Mouse (Mus musculus) spleen, adult 2 months (tissue): ENCODE data around the gene Esrra. TPM values are rescaled to one million over a fixed set of nuclear protein-coding genes. Genes with fewer than 3 reads are reported as not detected.

Source experiments
- DNase-seq, 2 experiments: peaks; one replicate each; pipeline versions ENCODE4 v3.0.0 to v3.0.0-alpha.2; 2012 to 2021; ENCODE audit warnings: low spot score in 2 of 2, low read depth in 1 of 2
- H3K27ac ChIP-seq: fragments of 200-500 bp; 2 replicates; pipeline ENCODE4 v1.5.1; 2012; ENCODE audit warnings: low read length, inconsistent platforms; ENCODE audit not compliant: insufficient read depth
- H3K27me3 ChIP-seq: fragments of 200-500 bp; 2 replicates; pipeline ENCODE4 v1.6.1; 2012; ENCODE audit warnings: mild to moderate bottlenecking, moderate library complexity, low read length, inconsistent platforms; ENCODE audit not compliant: control insufficient read depth, insufficient read depth
- H3K36me3 ChIP-seq: fragments of 200-500 bp; 2 replicates; pipeline ENCODE4 v1.6.1; 2012; ENCODE audit warnings: mild to moderate bottlenecking, low read length, inconsistent platforms; ENCODE audit not compliant: control insufficient read depth, insufficient read depth
- H3K4me1 ChIP-seq: fragments of 200-500 bp; 2 replicates; pipeline ENCODE4 v1.6.1; 2011; ENCODE audit warnings: inconsistent platforms; ENCODE audit not compliant: control insufficient read depth, insufficient read depth, insufficient read length
- H3K4me3 ChIP-seq: fragments of 200-500 bp; 2 replicates; pipeline ENCODE4 v1.5.1; 2011; ENCODE audit warnings: mild to moderate bottlenecking, inconsistent platforms; ENCODE audit not compliant: insufficient read depth, insufficient read length; ENCODE audit errors: extremely low read depth
- CTCF ChIP-seq: fragments of 200-500 bp; IDR thresholded peaks from 2 replicates; pipeline ENCODE4 v1.5.1; 2011; ENCODE audit warnings: mild to moderate bottlenecking, inconsistent platforms; ENCODE audit not compliant: insufficient read depth, insufficient read length, insufficient replicate concordance; ENCODE audit errors: extremely low read depth
- POLR2A ChIP-seq: fragments of 200-500 bp; IDR thresholded peaks from 2 replicates; pipeline ENCODE4 v1.6.1; 2011; ENCODE audit warnings: low read depth, low read length, inconsistent platforms
- WGBS: fragments of 180-500 bp; shearing (Covaris S2); methylation state at CpG from one replicate; pipeline ENCODE4 v1.1.7; 2018; 5-methylcytosine and 5-hydroxymethylcytosine counted together
- polyA plus RNA-seq: library from polyadenylated mRNA; depleted of rRNA; stranded (reverse); fragments of >200 nt; gene quantifications from 2 replicates; pipeline ENCODE4 v1.2.3, GENCODE M21; 2012; rRNA removed

Esrra gene
- polyA plus RNA-seq: 48.4 and 53.7 TPM in 2 replicates

DNA sequence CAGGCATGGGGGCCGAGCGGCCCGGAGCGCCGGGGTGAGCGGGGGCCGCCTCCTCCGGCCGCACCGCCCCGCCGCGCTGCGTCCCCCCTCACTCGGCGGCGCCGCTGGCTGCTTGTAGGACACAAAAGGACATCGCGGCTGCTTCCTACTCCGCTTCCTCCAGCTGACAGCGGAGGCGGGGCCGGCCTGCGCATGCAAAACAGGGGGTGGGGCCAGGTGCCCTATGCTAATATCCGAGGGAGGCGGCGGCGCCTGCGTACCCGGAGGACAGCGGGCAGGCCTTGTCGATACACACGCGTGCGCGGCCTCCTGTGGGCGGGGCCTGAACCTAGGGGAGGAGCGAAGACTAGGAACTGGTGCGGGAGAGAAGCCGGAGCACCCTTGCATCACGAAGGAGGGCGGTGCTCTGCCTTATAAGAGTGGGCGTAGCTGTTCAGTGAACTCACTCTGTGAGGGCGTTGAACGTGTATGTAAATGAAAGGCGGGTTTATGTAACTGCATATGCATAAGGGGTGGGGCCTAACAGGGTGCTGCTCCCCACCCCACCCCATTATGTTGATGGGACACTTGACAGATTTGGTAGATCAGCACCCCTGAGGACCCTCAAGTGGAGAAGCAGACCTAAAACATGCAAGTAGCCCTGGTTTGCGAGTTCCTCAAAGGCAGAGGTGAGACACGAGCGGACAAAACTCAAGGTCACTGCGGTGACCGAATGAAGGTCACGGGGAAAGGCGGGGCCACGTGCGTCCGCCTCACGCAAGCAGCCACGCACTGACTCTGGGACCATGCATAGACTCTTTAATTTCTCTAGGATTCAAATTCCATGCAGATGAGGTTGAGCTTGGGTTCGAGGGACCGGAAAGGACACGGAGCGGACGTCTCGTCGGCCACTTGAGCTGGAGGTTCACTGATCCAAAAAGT lies at the start of gene Esrra:
TSS of gene Esrra (minus strand) at position 167 of the 921 bp plus-strand sequence.
- H3K36me3 ChIP-seq: peaks cover 3% of the 10 kb centered on the region; the same call in 1 of the 2 replicates
- H3K27me3 ChIP-seq: peaks cover 9% of the 10 kb centered on the region
- H3K27ac ChIP-seq: peak within 1 kb of the TSS; percentile 78
- no peak for TF ChIP-seq CTCF
- TF ChIP-seq POLR2A: peak; percentile 57
- under 1% methylated on average over 65 of the region's 66 CpGs for WGBS
- peak within 1 kb of the TSS; percentile 78 for H3K4me3 ChIP-seq
- H3K4me1 ChIP-seq: peaks cover 13% of the 10 kb centered on the region
- peak; percentile 100 for DNase-seq

DNA sequence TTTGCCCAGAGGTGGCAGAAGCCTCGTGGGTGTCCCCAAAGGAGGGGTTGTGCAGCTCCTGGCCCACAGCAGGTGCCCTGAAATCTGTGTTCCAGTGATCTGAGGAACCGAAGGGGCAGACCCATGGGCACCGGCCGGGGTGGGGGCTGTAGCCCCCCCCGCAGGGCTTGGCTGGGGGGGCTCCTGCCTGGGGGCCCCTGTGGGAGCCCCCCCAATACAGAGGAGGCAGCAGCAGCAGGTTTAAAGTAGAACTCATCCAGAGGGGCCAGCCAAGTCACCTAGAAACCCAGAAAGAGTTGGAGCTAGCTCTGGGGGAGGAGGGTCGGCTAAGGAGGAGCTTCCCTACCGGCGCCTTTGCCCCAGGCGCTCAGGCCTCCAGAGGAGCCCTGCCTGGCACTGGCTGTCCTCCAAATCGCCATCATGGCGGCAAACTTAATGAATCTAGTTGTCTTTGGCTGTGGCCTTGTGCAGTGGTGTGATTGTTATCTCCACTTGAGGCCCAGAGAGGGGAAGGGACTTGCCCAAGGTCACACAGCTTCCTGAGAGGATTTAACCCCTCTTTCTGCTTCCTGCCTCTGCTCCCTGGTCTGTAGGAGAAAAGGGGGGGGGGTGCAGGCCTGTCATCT lies 49.0 kb upstream of the Esrra start:
- Histone ChIP-seq H3K4me1 (peaks cover 17% of the 10 kb centered on the region), H3K27me3 (no peaks in the 10 kb centered on the region), H3K4me3 (no peak overlapping the region), H3K27ac (0 out of 2 replicates have a peak overlapping the region, but pooled peaks have one; percentile 2), H3K36me3 (0 out of 2 replicates have a peak, but pooled peaks cover 1% of the 10 kb centered on the region)
- WGBS: 39% methylated on average over 11 of the region's 11 CpGs
- DNase-seq: no peak
- no peak for TF ChIP-seq POLR2A
- no peak for TF ChIP-seq CTCF

DNA sequence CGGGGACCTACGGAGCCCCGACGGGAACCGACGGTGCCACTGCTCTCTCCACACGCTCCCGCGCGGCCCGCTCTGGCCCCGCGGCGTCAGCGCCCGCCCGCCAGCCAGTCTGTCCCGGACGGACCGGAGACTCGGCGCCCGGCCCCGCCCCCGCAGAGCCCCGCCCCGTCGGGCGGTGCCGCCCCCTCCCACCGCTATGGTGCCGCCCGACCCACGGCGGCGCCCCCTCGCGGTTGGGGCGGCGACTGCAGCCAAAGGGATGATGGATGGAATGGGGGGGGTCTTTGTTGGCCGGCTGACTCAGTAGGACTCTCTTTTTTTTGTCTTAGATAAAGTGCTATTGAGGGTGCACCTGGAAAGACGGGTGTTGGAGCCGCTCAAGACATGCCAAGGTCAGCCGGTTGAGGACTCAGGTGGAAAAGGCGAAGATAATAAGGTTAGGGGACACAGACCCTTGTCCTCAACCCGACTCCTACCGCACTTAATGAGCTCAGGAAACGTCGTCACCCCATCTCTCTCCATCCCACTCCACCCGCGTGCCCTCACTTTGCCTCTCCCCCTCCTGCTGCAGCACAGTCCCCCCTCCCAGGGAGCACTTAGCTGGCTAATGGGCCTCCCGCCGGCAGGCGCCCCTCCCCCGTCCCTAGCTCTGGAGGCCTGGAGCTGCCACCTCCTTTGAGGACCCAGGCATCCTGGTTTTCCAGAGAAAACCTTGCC lies 48.2 kb upstream of the Esrra start:
- H3K27ac ChIP-seq: 0 out of 2 replicates have a peak overlapping the region, but pooled peaks have one; percentile 3
- H3K4me3 ChIP-seq: peak overlapping the region; percentile 70
- DNase-seq: peak; percentile 32 to 68
- TF ChIP-seq CTCF: peak; percentile 86; the same call in 1 of the 2 replicates
- TF ChIP-seq POLR2A: peak; percentile 41
- H3K27me3 ChIP-seq: no peaks in the 10 kb centered on the region
- H3K4me1 ChIP-seq: peaks cover 17% of the 10 kb centered on the region
- WGBS: 3% methylated on average over 55 of the region's 55 CpGs
- 0 out of 2 replicates have a peak, but pooled peaks cover 1% of the 10 kb centered on the region for H3K36me3 ChIP-seq

DNA sequence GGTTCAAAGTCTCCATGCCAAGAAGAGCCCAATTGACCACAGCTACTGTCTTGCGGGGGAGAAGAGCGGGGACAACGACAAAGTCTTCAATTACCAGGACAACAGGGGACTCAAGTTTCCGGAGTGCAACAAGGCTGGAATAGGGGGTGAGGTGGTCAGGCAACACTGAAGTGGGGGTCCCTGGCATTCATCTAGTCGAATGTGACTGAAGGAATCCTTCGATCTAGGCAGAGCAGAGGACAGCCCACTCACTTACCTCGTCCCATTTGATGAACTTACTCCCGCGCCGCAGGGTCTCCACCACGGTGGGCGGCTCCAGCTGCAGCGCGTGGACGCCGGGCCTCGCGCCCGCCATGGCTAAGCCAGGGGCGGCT lies 47.7 kb upstream of the Esrra start:
- no peaks in the 10 kb centered on the region for H3K27me3 ChIP-seq
- no peak overlapping the region for H3K27ac ChIP-seq
- peak overlapping the region; percentile 70 for H3K4me3 ChIP-seq
- DNase-seq: no peak
- H3K4me1 ChIP-seq: peaks cover 17% of the 10 kb centered on the region
- 2% methylated on average over 20 of the region's 20 CpGs for WGBS
- TF ChIP-seq POLR2A: no peak
- TF ChIP-seq CTCF: no peak
- H3K36me3 ChIP-seq: peaks cover 4% of the 10 kb centered on the region; the same call in 1 of the 2 replicates

DNA sequence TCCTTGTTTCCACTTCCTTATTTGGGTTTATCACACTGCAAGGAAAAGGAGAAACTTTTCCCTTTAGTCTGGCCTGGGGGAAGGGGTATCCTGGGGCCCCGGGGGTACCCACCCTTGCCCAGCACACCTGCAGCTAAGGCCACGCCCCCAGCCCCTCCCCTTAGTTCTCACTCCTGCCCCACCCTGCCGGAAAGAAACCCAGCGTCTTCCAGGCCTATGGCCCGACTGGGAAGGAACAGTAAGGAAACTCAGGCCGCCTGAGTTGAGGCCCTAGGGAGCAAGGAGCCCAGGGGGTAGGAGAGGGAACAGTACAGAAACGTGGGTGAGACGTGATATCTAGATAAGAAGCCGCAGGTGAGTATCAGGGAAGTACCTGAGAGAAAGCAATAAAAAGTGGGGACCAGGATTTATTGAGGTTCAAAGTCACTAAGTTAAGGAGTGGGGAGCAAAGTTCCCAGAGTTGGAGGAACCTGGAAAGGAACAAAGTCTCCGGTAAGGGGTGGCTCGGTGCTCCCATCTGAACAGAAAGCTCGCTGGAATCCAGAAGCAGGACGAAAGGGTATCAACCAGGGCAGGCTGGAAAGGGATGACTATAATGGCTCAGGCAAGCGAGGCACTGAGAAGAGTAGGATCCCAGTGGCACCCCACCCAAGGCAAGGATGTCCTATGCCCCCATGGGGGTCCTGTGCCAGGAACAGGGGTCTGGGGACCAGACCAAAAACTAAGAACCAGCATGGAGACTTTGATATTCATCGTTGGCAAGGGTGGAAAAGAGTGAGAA lies 47.1 kb upstream of the Esrra start:
- H3K4me1 ChIP-seq: peaks cover 12% of the 10 kb centered on the region
- H3K27ac ChIP-seq: no peak overlapping the region
- 20% methylated on average over 15 of the region's 15 CpGs for WGBS
- no peak for TF ChIP-seq CTCF
- TF ChIP-seq POLR2A: no peak
- peaks cover 4% of the 10 kb centered on the region; the same call in 1 of the 2 replicates for H3K36me3 ChIP-seq
- DNase-seq: no peak
- H3K4me3 ChIP-seq: peak overlapping the region; percentile 70
- H3K27me3 ChIP-seq: no peaks in the 10 kb centered on the region

DNA sequence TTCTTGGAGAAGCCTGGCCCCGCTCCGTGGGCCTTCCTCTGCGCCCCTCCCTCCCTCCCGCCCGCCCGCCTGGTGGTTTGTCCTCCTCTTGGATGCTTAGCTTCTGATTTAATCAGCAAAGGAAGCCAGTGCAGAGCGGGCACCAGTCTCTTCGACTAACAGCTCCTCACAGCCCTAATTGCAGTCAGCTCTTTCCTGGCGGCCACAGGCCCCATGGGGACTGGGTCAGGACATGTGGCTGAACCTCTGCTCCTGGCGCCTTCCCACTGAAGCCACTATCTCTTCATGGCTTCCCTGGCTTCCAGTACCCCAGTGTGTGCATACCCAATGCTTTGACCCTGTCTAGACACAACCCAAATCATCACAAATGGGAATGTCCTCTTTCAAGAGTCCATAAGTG lies 34.8 kb upstream of the Esrra start:
- peaks cover 11% of the 10 kb centered on the region; the same call in 1 of the 2 replicates for H3K4me1 ChIP-seq
- H3K36me3 ChIP-seq: peaks cover 7% of the 10 kb centered on the region
- no peak for DNase-seq
- H3K27me3 ChIP-seq: no peaks in the 10 kb centered on the region
- 80% methylated on average over 10 of the region's 10 CpGs for WGBS
- no peak overlapping the region for H3K27ac ChIP-seq
- H3K4me3 ChIP-seq: no peak overlapping the region
- TF ChIP-seq POLR2A (no peak), CTCF (no peak)
